Mouse (Mus musculus) midbrain, embryonic 15.5 days (tissue): ENCODE results near the gene Dis3l2. TPM values are rescaled to one million over a fixed set of nuclear protein-coding genes. Genes with fewer than 3 reads are reported as not detected.
A peak's percentile ranks its signal among the peaks of the same experiment; 100 is the strongest.

Experiments
- ATAC-seq: fragments of 200-750 bp; cut with Nextera tagmentation; replicated peaks from 2 replicates; pipeline ENCODE4 v1.8.0; 2017; ENCODE audit warnings: moderate TSS enrichment
- H3K27ac ChIP-seq: fragments of 300-500 bp; sonication (generic); 2 replicates; pipeline ENCODE4 v1.5.1; 2015; ENCODE audit warnings: mild to moderate bottlenecking, inconsistent platforms
- H3K27me3 ChIP-seq: fragments of 300-500 bp; sonication (generic); replicated peaks from 2 replicates; pipeline ENCODE4 v1.6.1; 2015; ENCODE audit warnings: inconsistent platforms
- H3K36me3 ChIP-seq: fragments of 300-500 bp; sonication (generic); replicated peaks from 2 replicates; pipeline ENCODE4 v1.6.1; 2015; ENCODE audit warnings: inconsistent platforms
- H3K4me1 ChIP-seq: fragments of 300-500 bp; sonication (generic); 2 replicates; pipeline ENCODE4 v1.6.1; 2015; ENCODE audit warnings: inconsistent platforms
- H3K4me2 ChIP-seq: fragments of 300-500 bp; sonication (generic); 2 replicates; pipeline ENCODE4 v1.6.1; 2015; ENCODE audit warnings: inconsistent platforms, mild to moderate bottlenecking, moderate library complexity
- H3K4me3 ChIP-seq: fragments of 300-500 bp; sonication (generic); 2 replicates; pipeline ENCODE4 v1.5.1; 2015; ENCODE audit warnings: mild to moderate bottlenecking, inconsistent platforms
- H3K9ac ChIP-seq: fragments of 300-500 bp; sonication (generic); 2 replicates; pipeline ENCODE4 v1.6.1; 2015; ENCODE audit warnings: mild to moderate bottlenecking, inconsistent platforms
- H3K9me3 ChIP-seq: fragments of 300-500 bp; sonication (generic); 2 replicates; pipeline ENCODE4 v1.6.1; 2016; ENCODE audit warnings: inconsistent platforms
- WGBS: fragments of 180-500 bp; shearing (Covaris S2); methylation state at CpG from one replicate; pipeline ENCODE4 v1.1.7; 2015; ENCODE audit warnings: mixed read lengths; 5-methylcytosine and 5-hydroxymethylcytosine counted together
- polyA plus RNA-seq: library from polyadenylated mRNA; unstranded; fragments of >200 nt; fragmentation: Nextera tagmentation; extraction: Ambion mirVana; gene quantifications from 2 replicates; pipeline ENCODE4 v1.2.1, GENCODE M21; 2015

Gene Dis3l2
- polyA plus RNA-seq, 1 experiment from 2014 or later, result 44.3 TPM

GRCm38 (mm10) chr1:87060913-87061312, 357.3 kb downstream of the Dis3l2 start:
- H3K9me3 ChIP-seq, result no peaks in the 10 kb centered on the region
- H3K9ac ChIP-seq, result no peak overlapping the region
- H3K36me3 ChIP-seq, result no peaks in the 10 kb centered on the region
- ATAC-seq, result no peak
- H3K27me3 ChIP-seq, result no peaks in the 10 kb centered on the region
- no peak overlapping the region for H3K27ac ChIP-seq
- no peak overlapping the region for H3K4me3 ChIP-seq
- no peak overlapping the region for H3K4me2 ChIP-seq
- no peaks in the 10 kb centered on the region for H3K4me1 ChIP-seq

GRCm38 (mm10) chr1:87070720-87071119, 367.1 kb downstream of the Dis3l2 start:
- Histone ChIP-seq H3K36me3 (no peaks in the 10 kb centered on the region), H3K27me3 (no peaks in the 10 kb centered on the region), H3K9ac (no peak overlapping the region), H3K27ac (no peak overlapping the region), H3K9me3 (no peaks in the 10 kb centered on the region), H3K4me2 (no peak overlapping the region), H3K4me1 (no peaks in the 10 kb centered on the region), H3K4me3 (no peak overlapping the region)
- no peak for ATAC-seq
- 56% methylated on average over 16 of the region's 16 CpGs for WGBS

GRCm38 (mm10) chr1:87073776-87074175, 370.2 kb downstream of the Dis3l2 start:
- Histone ChIP-seq H3K4me1 (no peaks in the 10 kb centered on the region), H3K36me3 (no peaks in the 10 kb centered on the region), H3K9ac (no peak overlapping the region), H3K4me2 (no peak overlapping the region), H3K27ac (no peak overlapping the region), H3K27me3 (no peaks in the 10 kb centered on the region), H3K9me3 (no peaks in the 10 kb centered on the region), H3K4me3 (no peak overlapping the region)
- no peak for ATAC-seq
- 89% methylated on average over 8 of the region's 8 CpGs for WGBS

GRCm38 (mm10) chr1:87086196-87086595, 382.6 kb downstream of the Dis3l2 start:
- Histone ChIP-seq H3K4me3 (no peak overlapping the region), H3K9ac (no peak overlapping the region), H3K36me3 (no peaks in the 10 kb centered on the region), H3K9me3 (no peaks in the 10 kb centered on the region), H3K4me1 (no peaks in the 10 kb centered on the region), H3K27ac (no peak overlapping the region), H3K27me3 (no peaks in the 10 kb centered on the region), H3K4me2 (no peak overlapping the region)
- 77% methylated on average over 4 of the region's 4 CpGs for WGBS
- no peak for ATAC-seq

- no peak overlapping the region for H3K4me2 ChIP-seq
- H3K4me1 ChIP-seq, result no peaks in the 10 kb centered on the region
- WGBS, result 70% methylated on average over 17 of the region's 17 CpGs
- no peaks in the 10 kb centered on the region for H3K27me3 ChIP-seq
- H3K9me3 ChIP-seq, result no peaks in the 10 kb centered on the region
- H3K4me3 ChIP-seq, result no peak overlapping the region
- no peaks in the 10 kb centered on the region for H3K36me3 ChIP-seq
- no peak overlapping the region for H3K9ac ChIP-seq
- ATAC-seq, result no peak
- no peak overlapping the region for H3K27ac ChIP-seq
These were observed 383.4 kb downstream of the Dis3l2 start for GRCm38 (mm10) chr1:87086964-87087363.

- Histone ChIP-seq H3K4me1 (no peaks in the 10 kb centered on the region), H3K27ac (no peak overlapping the region), H3K9me3 (no peaks in the 10 kb centered on the region), H3K27me3 (no peaks in the 10 kb centered on the region), H3K36me3 (no peaks in the 10 kb centered on the region), H3K4me2 (no peak overlapping the region), H3K9ac (no peak overlapping the region), H3K4me3 (no peak overlapping the region)
- ATAC-seq, result no peak
- WGBS, result 89% methylated on average over 11 of the region's 11 CpGs
These were observed 385.6 kb downstream of the Dis3l2 start for GRCm38 (mm10) chr1:87089251-87089650.

GRCm38 (mm10) chr1:87089828-87090227, 386.2 kb downstream of the Dis3l2 start, which contains the start of gene Alppl2:
Gene Alppl2 (minus strand): TSS chr1:87089928.
- Histone ChIP-seq H3K9me3 (no peaks in the 10 kb centered on the region), H3K27ac (no peak within 1 kb of the TSS), H3K36me3 (no peaks in the 10 kb centered on the region), H3K4me2 (no peak within 1 kb of the TSS), H3K4me1 (no peaks in the 10 kb centered on the region), H3K4me3 (no peak within 1 kb of the TSS), H3K9ac (no peak within 1 kb of the TSS), H3K27me3 (no peaks in the 10 kb centered on the region)
- ATAC-seq, result no peak
- 85% methylated on average over 4 of the region's 4 CpGs for WGBS

GRCm38 (mm10) chr1:87095642-87096041, 392.0 kb downstream of the Dis3l2 start:
- Histone ChIP-seq H3K9me3 (no peaks in the 10 kb centered on the region), H3K9ac (no peak overlapping the region), H3K27me3 (peaks cover 5% of the 10 kb centered on the region; the same call in 1 of the 2 replicates), H3K4me1 (peaks cover 4% of the 10 kb centered on the region; the same call in 1 of the 2 replicates), H3K36me3 (no peaks in the 10 kb centered on the region), H3K4me2 (no peak overlapping the region), H3K27ac (no peak overlapping the region), H3K4me3 (no peak overlapping the region)
- WGBS, result 76% methylated on average over 8 of the region's 8 CpGs
- ATAC-seq, result no peak

GRCm38 (mm10) chr1:87098358-87098975, 394.9 kb downstream of the Dis3l2 start:
- Histone ChIP-seq H3K9ac (no peak overlapping the region), H3K27ac (no peak overlapping the region), H3K27me3 (peaks cover 5% of the 10 kb centered on the region; the same call in 1 of the 2 replicates)

More at GRCm38 (mm10) chr1:87098358-87098975, 394.9 kb downstream of the Dis3l2 start:
- H3K4me2 ChIP-seq, result peak overlapping the region; percentile 30
- H3K4me1 ChIP-seq, result peaks cover 4% of the 10 kb centered on the region; the same call in 1 of the 2 replicates
- no peak overlapping the region for H3K4me3 ChIP-seq
- ATAC-seq, result 0 out of 2 replicates have a peak, but pooled peaks have one; percentile 52
- no peaks in the 10 kb centered on the region for H3K9me3 ChIP-seq
- no peaks in the 10 kb centered on the region for H3K36me3 ChIP-seq
- 10% methylated on average over 30 of the region's 30 CpGs for WGBS

Other genes with a start within 250 kb of the Dis3l2 start
- gene Ptma, start 177.1 kb upstream of the Dis3l2 start, polyA plus RNA-seq, result 1,373 and 1,532 TPM in 2 replicates
- 103 and 106 TPM in 2 replicates for gene Pde6d, start 121.2 kb upstream of the Dis3l2 start, polyA plus RNA-seq
- 67.3 and 68.9 TPM in 2 replicates for gene Cops7b, start 120.9 kb upstream of the Dis3l2 start, polyA plus RNA-seq
- 3.3 and 4.3 TPM in 2 replicates for gene Nppc, start 33.2 kb upstream of the Dis3l2 start, polyA plus RNA-seq